Mouse (Mus musculus): ENCODE results near the gene Krt20. TPM values are rescaled to one million over a fixed set of nuclear protein-coding genes. Genes with fewer than 3 reads are reported as not detected.

The Krt20 gene
- polyA plus RNA-seq, 1 experiment from 2014 or later, result 2.5 TPM

DNA sequence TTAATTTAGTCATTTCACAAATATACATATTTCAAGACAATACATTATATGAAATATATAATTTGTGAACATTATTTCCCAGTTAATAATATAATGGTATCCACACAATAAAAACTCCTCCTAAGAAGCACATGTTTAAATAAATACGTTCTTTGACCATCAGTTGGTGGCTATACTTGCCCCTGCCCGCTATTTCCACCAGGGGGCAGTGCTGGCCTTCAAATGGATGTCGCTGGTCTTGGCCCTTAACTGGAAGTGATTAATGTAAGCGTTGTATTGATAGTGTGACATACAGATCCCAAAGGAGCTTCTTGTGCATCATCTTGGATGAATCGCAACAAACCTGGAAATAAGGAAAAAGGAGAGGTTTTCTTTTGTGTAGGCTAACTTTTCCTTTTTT lies 58.4 kb downstream of the Krt20 start:
- WGBS, result 19% methylated on average over 5 of the region's 5 CpGs
- Histone ChIP-seq H3K4me2 (ENCODE audit: low read depth, low read length) (no peak overlapping the region), H3K36me3 (ENCODE audit: control insufficient read depth, insufficient read depth) (no peaks in the 10 kb centered on the region), H3K27ac (ENCODE audit: low read length) (no peak overlapping the region), H3K27me3 (ENCODE audit: control insufficient read depth, insufficient read depth, low read length) (peaks cover 11% of the 10 kb centered on the region), H3K4me3 (ENCODE audit: low read length) (no peak overlapping the region), H3K9me3 (replicated peaks; ENCODE audit: control insufficient read depth, low read length) (no peaks in the 10 kb centered on the region), H3K4me1 (ENCODE audit: control insufficient read depth, insufficient read depth, low read length) (no peaks in the 10 kb centered on the region), H3K9ac (ENCODE audit: low read length) (no peak overlapping the region)
- no peak for ATAC-seq (replicated peaks; ENCODE audit: extremely low read depth, insufficient read depth, low FRiP score)

Other genes starting within 250 kb of the Krt20 start
- gene Smarce1, start 207.1 kb downstream of the Krt20 start, polyA plus RNA-seq (2015; fragmentation: Nextera tagmentation; extraction: Ambion mirVana), result 161 and 177 TPM in 2 replicates
- gene Krt222, start 194.1 kb downstream of the Krt20 start, polyA plus RNA-seq (2015; fragmentation: Nextera tagmentation; extraction: Ambion mirVana), result 3.2 and 4.5 TPM in 2 replicates
- not detected in 2 replicates for gene Krt24, start 152.9 kb downstream of the Krt20 start, polyA plus RNA-seq (2015; fragmentation: Nextera tagmentation; extraction: Ambion mirVana)
- gene Krt25, start 115.2 kb downstream of the Krt20 start, polyA plus RNA-seq (2015; fragmentation: Nextera tagmentation; extraction: Ambion mirVana), result 0.07 and 0.10 TPM in 2 replicates
- not detected in 2 replicates for gene Krt26, start 100.2 kb downstream of the Krt20 start, polyA plus RNA-seq (2015; fragmentation: Nextera tagmentation; extraction: Ambion mirVana)
- gene Krt27, start 87.0 kb downstream of the Krt20 start, polyA plus RNA-seq (2015; fragmentation: Nextera tagmentation; extraction: Ambion mirVana), result not detected in 2 replicates
- 0.09 TPM in 1 of 2 replicates, not detected in the other for gene Krt28, start 63.2 kb downstream of the Krt20 start, polyA plus RNA-seq (2015; fragmentation: Nextera tagmentation; extraction: Ambion mirVana)
- 13.2 and 14.1 TPM in 2 replicates for gene Krt10, start 48.8 kb downstream of the Krt20 start, polyA plus RNA-seq (2015; fragmentation: Nextera tagmentation; extraction: Ambion mirVana)
- gene Krt12, start 15.9 kb downstream of the Krt20 start, polyA plus RNA-seq (2015; fragmentation: Nextera tagmentation; extraction: Ambion mirVana), result 0.07 TPM in 1 of 2 replicates, not detected in the other
- gene Krt23, start 55.0 kb upstream of the Krt20 start, polyA plus RNA-seq (2015; fragmentation: Nextera tagmentation; extraction: Ambion mirVana), result 0.46 and 0.70 TPM in 2 replicates
- not detected in 2 replicates for gene Krt39, start 83.2 kb upstream of the Krt20 start, polyA plus RNA-seq (2015; fragmentation: Nextera tagmentation; extraction: Ambion mirVana)
- gene Krt40, start 105.0 kb upstream of the Krt20 start, polyA plus RNA-seq (2015; fragmentation: Nextera tagmentation; extraction: Ambion mirVana), result not detected in 2 replicates
- gene Krtap3-3, start 112.7 kb upstream of the Krt20 start, polyA plus RNA-seq (2015; fragmentation: Nextera tagmentation; extraction: Ambion mirVana), result not detected in 2 replicates
- gene Krtap3-2, start 118.7 kb upstream of the Krt20 start, polyA plus RNA-seq (2015; fragmentation: Nextera tagmentation; extraction: Ambion mirVana), result not detected in 2 replicates
- gene Gm11939, start 121.3 kb upstream of the Krt20 start, polyA plus RNA-seq (2015; fragmentation: Nextera tagmentation; extraction: Ambion mirVana), result not detected in 2 replicates
- not detected in 2 replicates for gene Krtap3-1, start 128.5 kb upstream of the Krt20 start, polyA plus RNA-seq (2015; fragmentation: Nextera tagmentation; extraction: Ambion mirVana)
- not detected in 2 replicates for gene Krtap1-5, start 142.9 kb upstream of the Krt20 start, polyA plus RNA-seq (2015; fragmentation: Nextera tagmentation; extraction: Ambion mirVana)
- gene Krtap1-4, start 145.5 kb upstream of the Krt20 start, polyA plus RNA-seq (2015; fragmentation: Nextera tagmentation; extraction: Ambion mirVana), result not detected in 2 replicates
- not detected in 2 replicates for gene Krtap1-3, start 153.2 kb upstream of the Krt20 start, polyA plus RNA-seq (2015; fragmentation: Nextera tagmentation; extraction: Ambion mirVana)
- gene Krtap9-3, start 160.0 kb upstream of the Krt20 start, polyA plus RNA-seq (2015; fragmentation: Nextera tagmentation; extraction: Ambion mirVana), result not detected in 2 replicates
- gene Gm11938, start 165.2 kb upstream of the Krt20 start, polyA plus RNA-seq (2015; fragmentation: Nextera tagmentation; extraction: Ambion mirVana), result not detected in 2 replicates
- not detected in 2 replicates for gene Gm11937, start 172.0 kb upstream of the Krt20 start, polyA plus RNA-seq (2015; fragmentation: Nextera tagmentation; extraction: Ambion mirVana)
- not detected in 2 replicates for gene Krtap2-4, start 176.7 kb upstream of the Krt20 start, polyA plus RNA-seq (2015; fragmentation: Nextera tagmentation; extraction: Ambion mirVana)
- gene Gm11562, start 182.3 kb upstream of the Krt20 start, polyA plus RNA-seq (2015; fragmentation: Nextera tagmentation; extraction: Ambion mirVana), result not detected in 2 replicates
- gene Krtap4-1, start 190.1 kb upstream of the Krt20 start, polyA plus RNA-seq (2015; fragmentation: Nextera tagmentation; extraction: Ambion mirVana), result not detected in 2 replicates
- gene Krtap4-2, start 196.9 kb upstream of the Krt20 start, polyA plus RNA-seq (2015; fragmentation: Nextera tagmentation; extraction: Ambion mirVana), result not detected in 2 replicates
- not detected in 2 replicates for gene Krtap4-7, start 205.9 kb upstream of the Krt20 start, polyA plus RNA-seq (2015; fragmentation: Nextera tagmentation; extraction: Ambion mirVana)
- not detected in 2 replicates for gene Gm11555, start 212.1 kb upstream of the Krt20 start, polyA plus RNA-seq (2015; fragmentation: Nextera tagmentation; extraction: Ambion mirVana)
- gene Gm11563, start 220.8 kb upstream of the Krt20 start, polyA plus RNA-seq (2015; fragmentation: Nextera tagmentation; extraction: Ambion mirVana), result not detected in 2 replicates
- not detected in 2 replicates for gene Krtap4-6, start 227.8 kb upstream of the Krt20 start, polyA plus RNA-seq (2015; fragmentation: Nextera tagmentation; extraction: Ambion mirVana)